In genomic region chr17:43420381-43420780, GRCm38 (mm10) we compare ENCODE assay signal across 30 mouse cellular contexts.
DNase-seq lines count a peak whose midpoint lies in the region; ATAC-seq and TF ChIP-seq lines count a peak whose summit lies in the region.
"Had no signal": no experiment of that assay in that cellular context is flagged by ENCODE, and none has a peak within 500 bp of the region (broad histone marks: within the 10 kb centered on the region; RNA-seq: fewer than 3 reads in every experiment).

No protein-coding gene starts in this region.

- ATAC-seq in heart, postnatal 0 days (ENCODE audit: insufficient read depth, low read depth), result no peak
- peak; percentile 91 for ATAC-seq in lung, postnatal 0 days
- ATAC-seq in erythroid progenitor cell, adult 5-6 weeks (replicated peaks; ENCODE audit: low FRiP score, poor library complexity, severe bottlenecking), result no peak
- ATAC-seq: forebrain, embryonic 15.5 days; hindbrain, embryonic 16.5 days; liver, embryonic 12.5 days; liver, postnatal 0 days; midbrain, embryonic 16.5 days; Patski had no signal

- no peak for TF ChIP-seq CTCF in heart, postnatal 0 days (IDR thresholded peaks at IDR 0.05; ENCODE audit: low read depth)
- no peak for TF ChIP-seq CTCF in lung, postnatal 0 days (IDR thresholded peaks at IDR 0.05)

- H3K9ac ChIP-seq in heart, postnatal 0 days (replicated peaks; ENCODE audit: low read depth, low read length), result no peak overlapping the region
- H3K9ac ChIP-seq in lung, postnatal 0 days (replicated peaks; ENCODE audit: low read depth), result no peak overlapping the region
- H3K9ac ChIP-seq: embryonic facial prominence, embryonic 12.5 days; forebrain, embryonic 15.5 days; heart, embryonic 15.5 days; liver, embryonic 12.5 days; liver, postnatal 0 days had no signal

- no peaks in the 10 kb centered on the region for H3K9me3 ChIP-seq in heart, postnatal 0 days (replicated peaks; ENCODE audit: control insufficient read depth, low read length)
- no peaks in the 10 kb centered on the region for H3K9me3 ChIP-seq in lung, postnatal 0 days (ENCODE audit: low read length)
- H3K9me3 ChIP-seq: embryonic facial prominence, embryonic 12.5 days; forebrain, embryonic 10.5 days; forebrain, embryonic 15.5 days; heart, embryonic 15.5 days; liver, embryonic 12.5 days had no signal

- TF ChIP-seq EP300 in heart, postnatal 0 days (IDR thresholded peaks at IDR 0.05; ENCODE audit: low read depth), result no peak
- peak; percentile 96 for TF ChIP-seq EP300 in lung, postnatal 0 days (IDR thresholded peaks at IDR 0.05)

- no peaks in the 10 kb centered on the region for H3K27me3 ChIP-seq in heart, postnatal 0 days (ENCODE audit: control insufficient read depth, insufficient read depth, low read length)
- H3K27me3 ChIP-seq in lung, postnatal 0 days (replicated peaks; ENCODE audit: insufficient read depth, low read length), result no peaks in the 10 kb centered on the region
- H3K27me3 ChIP-seq: embryonic facial prominence, embryonic 12.5 days; forebrain, embryonic 15.5 days; heart, embryonic 15.5 days; liver, embryonic 12.5 days; Patski had no signal

- DNase-seq in heart, adult 11 months, result peak; percentile 87
- no peak for DNase-seq in heart, adult 18-20 months
- no peak for DNase-seq in heart, postnatal 0 days (ENCODE audit: low spot score)
- no peak for DNase-seq in heart, postnatal 14 days
- DNase-seq in lung, postnatal 0 days (ENCODE audit: low spot score), result peak; percentile 68
- DNase-seq in lung, postnatal 4 days, result peak; percentile 46 to 56
- DNase-seq: adrenal gland, postnatal 14 days; cerebellum, adult 11-12 months; cerebellum, adult 9-11 months; embryo, embryonic 11 days; gastrocnemius, postnatal 10 days; kidney, adult 18-20 months; kidney, postnatal 4 days; layer of hippocampus, postnatal 36 days; left cerebral cortex, postnatal 4 days; liver, postnatal 0 days; right cerebral cortex, postnatal 25 days; spleen, adult 18-20 months; thymus, adult 2 months; thymus, postnatal 36 days had no signal

- no peak overlapping the region for H3K4me3 ChIP-seq in heart, postnatal 0 days (ENCODE audit: low read depth, low read length)
- no peak overlapping the region for H3K4me3 ChIP-seq in lung, postnatal 0 days (ENCODE audit: low read depth, low read length)
- H3K4me3 ChIP-seq: embryonic facial prominence, embryonic 12.5 days; forebrain, embryonic 10.5 days; forebrain, embryonic 15.5 days; heart, embryonic 15.5 days; liver, embryonic 12.5 days had no signal

- no peak overlapping the region for H3K4me2 ChIP-seq in heart, postnatal 0 days (ENCODE audit: low read depth, low read length)
- no peak overlapping the region for H3K4me2 ChIP-seq in lung, postnatal 0 days (replicated peaks; ENCODE audit: low read depth, low read length)
- H3K4me2 ChIP-seq: embryonic facial prominence, embryonic 12.5 days; forebrain, embryonic 15.5 days; heart, embryonic 15.5 days; liver, embryonic 12.5 days; midbrain, embryonic 11.5 days had no signal

- 0 out of 2 replicates have a peak overlapping the region, but pooled peaks have one; percentile 8 for H3K27ac ChIP-seq in heart, postnatal 0 days (ENCODE audit: low read depth)
- peak overlapping the region; percentile 68 for H3K27ac ChIP-seq in lung, postnatal 0 days (ENCODE audit: low read length)
- H3K27ac ChIP-seq: embryonic facial prominence, embryonic 12.5 days; forebrain, embryonic 10.5 days; forebrain, embryonic 15.5 days; heart, embryonic 15.5 days; liver, embryonic 12.5 days had no signal

- H3K36me3 ChIP-seq in heart, postnatal 0 days (replicated peaks; ENCODE audit: control insufficient read depth, insufficient read depth, low read length), result no peaks in the 10 kb centered on the region
- peaks cover 23% of the 10 kb centered on the region for H3K36me3 ChIP-seq in lung, postnatal 0 days (ENCODE audit: insufficient read depth, low read length)
- H3K36me3 ChIP-seq: embryonic facial prominence, embryonic 12.5 days; forebrain, embryonic 10.5 days; forebrain, embryonic 15.5 days; heart, embryonic 15.5 days; liver, embryonic 12.5 days had no signal

- intact Hi-C loops in heart, postnatal 14 days (cut with DNase I), result no loop called here

- H3K4me1 ChIP-seq in heart, postnatal 0 days (ENCODE audit: control insufficient read depth, insufficient read depth), result no peaks in the 10 kb centered on the region
- H3K4me1 ChIP-seq in lung, postnatal 0 days (ENCODE audit: insufficient read depth, low read depth, low read length), result no peaks in the 10 kb centered on the region
- H3K4me1 ChIP-seq: embryonic facial prominence, embryonic 12.5 days; forebrain, embryonic 10.5 days; forebrain, embryonic 15.5 days; heart, embryonic 15.5 days; liver, embryonic 12.5 days had no signal

- 60% methylated on average over 3 of the region's 3 CpGs for WGBS in heart, postnatal 0 days
- WGBS in lung, postnatal 0 days, result 48% methylated on average over 3 of the region's 3 CpGs

Comparison
In these comparisons a context has a peak if more than half of its experiments do, and no peak if none do; other contexts are left out.
1. DNase-seq: peak in heart, adult 11 months (single experiment), lung, postnatal 0 days (single experiment) and lung, postnatal 4 days (2 of 2); none in heart, adult 18-20 months (0 of 2), heart, postnatal 0 days (single experiment) and heart, postnatal 14 days (0 of 2).